Mouse (Mus musculus): ENCODE measurements around the gene Gm2237. TPM values are rescaled to one million over a fixed set of nuclear protein-coding genes. Genes with fewer than 3 reads are reported as not detected.

The Gm2237 gene
- not detected for polyA plus RNA-seq (2015; fragmentation: Illumina TruSeq; extraction: RNeasy Lipid Tissue Mini Kit (QIAGEN cat#74804); ENCODE audit: insufficient read depth, low read depth, low replicate concordance)

DNA sequence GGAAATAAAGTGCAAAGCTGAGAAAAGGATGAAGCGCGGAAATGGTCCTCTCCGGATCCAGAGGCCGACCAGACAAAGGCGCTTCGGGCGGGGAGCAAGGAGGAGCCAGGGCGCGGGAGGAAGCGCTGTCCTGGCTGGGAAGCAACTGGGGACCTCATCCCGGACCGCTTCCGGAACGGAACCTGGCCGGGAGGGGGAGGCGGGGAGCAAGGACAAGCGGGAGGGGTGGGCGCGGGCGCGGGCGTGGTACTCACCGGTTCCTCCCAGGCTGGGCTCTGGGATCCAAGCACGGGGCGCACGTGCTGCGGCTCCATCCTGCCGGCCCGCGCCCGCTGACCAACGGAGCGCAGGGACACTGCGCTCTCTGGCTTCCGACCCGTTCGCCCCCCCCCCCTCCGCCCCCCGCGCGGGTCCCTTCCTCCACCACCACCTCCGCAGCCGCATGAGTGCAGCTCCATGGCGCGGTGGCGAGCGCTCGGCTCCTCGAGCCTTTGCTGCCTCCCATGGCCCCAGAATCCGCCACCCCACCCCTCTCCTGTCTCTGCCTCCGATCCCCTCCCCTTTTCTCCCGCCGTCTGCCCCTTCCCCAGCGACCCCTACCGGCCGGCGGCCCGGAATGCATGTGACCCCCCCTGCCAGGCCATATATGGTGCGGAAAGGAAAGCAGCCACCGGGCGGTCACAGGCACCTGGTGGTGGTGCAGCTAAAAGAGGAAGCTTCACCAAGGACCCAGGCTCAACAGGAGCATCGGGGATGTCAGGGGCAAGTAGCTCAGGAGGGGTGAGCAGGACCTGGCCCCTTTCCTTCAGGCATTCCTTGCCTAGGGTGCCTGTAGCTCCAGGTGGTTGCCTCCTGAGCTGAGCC is at the start of gene Gm2237:
TSS of gene Gm2237 (minus strand) at position 332 of the 864 bp plus-strand sequence.

DNA sequence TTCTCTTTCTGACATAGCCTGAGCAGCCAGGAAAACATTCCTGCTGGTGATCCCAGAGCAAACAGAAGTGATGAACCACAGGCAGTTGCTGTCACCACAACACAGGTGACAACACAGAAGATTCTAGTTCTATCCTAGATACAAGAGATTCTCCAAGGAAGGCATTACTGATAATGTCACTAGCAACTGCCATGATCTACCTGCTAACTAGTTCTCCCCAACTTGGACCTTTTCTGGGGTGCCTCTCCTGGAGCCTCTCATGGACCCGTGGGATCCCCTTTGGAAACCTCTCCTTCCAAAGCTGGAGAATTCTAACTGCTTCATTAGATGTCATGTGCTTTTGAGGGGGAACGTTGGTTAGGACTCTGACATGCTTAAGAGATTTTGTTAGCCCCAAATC is 17.5 kb upstream of the Gm2237 start, which contains the start of gene Gm5458:
TSS of gene Gm5458 (minus strand) at position 101 of the 400 bp plus-strand sequence.

GRCm38 (mm10) chr14:19549863-19550262 is 35.1 kb downstream of the Gm2237 start, which contains the start of gene Gm2244:
Gene Gm2244 (minus strand): TSS chr14:19549963.

Other genes starting within 250 kb of the Gm2237 start
- gene Gm21738, start 166.2 kb downstream of the Gm2237 start, polyA plus RNA-seq (2015; fragmentation: Illumina TruSeq; extraction: RNeasy Lipid Tissue Mini Kit (QIAGEN cat#74804); ENCODE audit: insufficient read depth, low read depth, low replicate concordance) = not detected
- not detected for gene Gm2244, start 35.2 kb downstream of the Gm2237 start, polyA plus RNA-seq (2015; fragmentation: Illumina TruSeq; extraction: RNeasy Lipid Tissue Mini Kit (QIAGEN cat#74804); ENCODE audit: insufficient read depth, low read depth, low replicate concordance)
- gene Gm5458, start 17.4 kb upstream of the Gm2237 start, polyA plus RNA-seq (2015; fragmentation: Illumina TruSeq; extraction: RNeasy Lipid Tissue Mini Kit (QIAGEN cat#74804); ENCODE audit: insufficient read depth, low read depth, low replicate concordance) = not detected
- 21.3 TPM for gene Nid2, start 166.1 kb upstream of the Gm2237 start, polyA plus RNA-seq (2015; fragmentation: Illumina TruSeq; extraction: RNeasy Lipid Tissue Mini Kit (QIAGEN cat#74804); ENCODE audit: insufficient read depth, low read depth, low replicate concordance)
- gene Rtraf, start 238.7 kb upstream of the Gm2237 start, polyA plus RNA-seq (2015; fragmentation: Illumina TruSeq; extraction: RNeasy Lipid Tissue Mini Kit (QIAGEN cat#74804); ENCODE audit: insufficient read depth, low read depth, low replicate concordance) = 28.7 TPM